Mouse (Mus musculus): ENCODE measurements around the gene Hist1h2ap. TPM values are rescaled to one million over a fixed set of nuclear protein-coding genes. Genes with fewer than 3 reads are reported as not detected.
"Not testable (repeated sequence)": the region's sequence is repeated elsewhere in the genome, so short reads cannot be mapped to it uniquely, and the experiment has no call there.

Gene Hist1h2ap
- polyA plus RNA-seq (2015; fragmentation: Nextera tagmentation; extraction: Ambion mirVana) = 2,281 and 2,496 TPM in 2 replicates

DNA sequence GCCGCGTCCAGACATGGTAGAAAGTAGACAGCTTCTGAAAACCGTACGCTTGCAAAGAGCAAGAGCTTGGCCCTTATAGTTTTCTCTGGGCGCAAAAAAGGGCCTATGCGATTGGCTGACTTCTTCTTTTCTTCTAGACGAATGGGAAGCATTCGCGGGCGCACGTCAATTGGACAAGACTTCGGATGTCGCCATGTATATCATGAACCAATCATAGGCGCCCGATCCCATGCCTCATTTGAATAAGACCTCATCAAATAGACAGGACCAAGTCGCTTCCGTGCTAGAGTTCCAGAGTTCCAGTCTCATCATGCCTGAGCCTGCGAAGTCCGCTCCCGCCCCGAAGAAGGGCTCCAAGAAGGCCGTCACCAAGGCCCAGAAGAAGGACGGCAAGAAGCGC, at the start of gene Hist1h2ap, which contains the start of gene Hist1h2br:
Gene Hist1h2ap, minus strand, starts transcription at position 47 of the 400 bp plus-strand sequence.
Gene Hist1h2br, plus strand, starts transcription at position 283 of the 400 bp plus-strand sequence.
- H3K9me3 ChIP-seq (replicated peaks; ENCODE audit: low read length); H3K4me2 ChIP-seq (ENCODE audit: low read length); H3K4me3 ChIP-seq (replicated peaks; ENCODE audit: low read depth, low read length); DNase-seq (ENCODE audit: low spot score); H3K27me3 ChIP-seq (ENCODE audit: insufficient read depth, low read length); H3K36me3 ChIP-seq (ENCODE audit: insufficient read depth, low read length); H3K4me1 ChIP-seq (replicated peaks; ENCODE audit: insufficient read depth, low read length); H3K9ac ChIP-seq (ENCODE audit: low read depth, low read length); H3K27ac ChIP-seq: not testable (repeated sequence)
- ATAC-seq (replicated peaks; ENCODE audit: low FRiP score, low read depth) = peak; percentile 93
- no CpG with 5 or more reads among the region's 24 CpGs for WGBS

DNA sequence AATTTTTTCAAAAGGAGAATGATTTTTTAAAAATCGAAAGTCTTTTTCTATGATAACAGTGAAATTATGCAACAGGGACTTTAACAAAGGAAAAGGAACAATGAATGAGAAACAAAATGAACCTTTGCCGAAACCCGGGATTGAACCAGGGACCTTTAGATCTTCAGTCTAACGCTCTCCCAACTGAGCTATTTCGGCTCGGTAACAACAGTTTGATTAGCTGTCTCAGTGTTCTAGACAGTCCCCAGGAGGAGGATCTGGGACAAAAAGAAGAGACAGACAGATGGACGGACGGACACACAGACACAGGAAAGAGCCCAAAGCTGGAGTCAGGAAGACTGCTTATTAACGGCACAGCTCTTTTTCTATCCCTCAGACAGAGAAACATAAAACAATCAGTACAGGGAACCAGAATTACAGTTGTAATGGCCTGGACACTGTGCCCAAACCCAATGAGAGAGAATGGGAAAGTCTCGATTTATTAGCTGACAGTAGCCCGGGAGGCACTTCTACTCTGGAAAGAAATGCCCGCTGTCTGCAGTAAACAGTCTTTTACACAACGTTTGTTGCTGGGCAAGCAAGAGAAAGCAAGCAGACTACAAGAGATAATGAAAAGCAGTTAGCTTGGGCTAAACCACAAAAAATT, 49.6 kb upstream of the Hist1h2ap start:
- DNase-seq (ENCODE audit: low spot score) = peak; percentile 55
- H3K4me1 ChIP-seq (replicated peaks; ENCODE audit: insufficient read depth, low read length) = no peaks in the 10 kb centered on the region
- WGBS = 2% methylated on average over 13 of the region's 13 CpGs
- H3K27me3 ChIP-seq (ENCODE audit: insufficient read depth, low read length) = no peaks in the 10 kb centered on the region
- no peaks in the 10 kb centered on the region for H3K9me3 ChIP-seq (replicated peaks; ENCODE audit: low read length)
- no peak overlapping the region for H3K27ac ChIP-seq
- no peak overlapping the region for H3K9ac ChIP-seq (ENCODE audit: low read depth, low read length)
- peak overlapping the region; percentile 30 for H3K4me3 ChIP-seq (replicated peaks; ENCODE audit: low read depth, low read length)
- ATAC-seq (replicated peaks; ENCODE audit: low FRiP score, low read depth) = peak; percentile 61; the same call in 1 of the 2 replicates
- no peak for TF ChIP-seq CTCF (IDR thresholded peaks at IDR 0.05; ENCODE audit: low read depth)
- peak overlapping the region; percentile 50 for H3K4me2 ChIP-seq (ENCODE audit: low read length)
- H3K36me3 ChIP-seq (ENCODE audit: insufficient read depth, low read length) = no peaks in the 10 kb centered on the region

DNA sequence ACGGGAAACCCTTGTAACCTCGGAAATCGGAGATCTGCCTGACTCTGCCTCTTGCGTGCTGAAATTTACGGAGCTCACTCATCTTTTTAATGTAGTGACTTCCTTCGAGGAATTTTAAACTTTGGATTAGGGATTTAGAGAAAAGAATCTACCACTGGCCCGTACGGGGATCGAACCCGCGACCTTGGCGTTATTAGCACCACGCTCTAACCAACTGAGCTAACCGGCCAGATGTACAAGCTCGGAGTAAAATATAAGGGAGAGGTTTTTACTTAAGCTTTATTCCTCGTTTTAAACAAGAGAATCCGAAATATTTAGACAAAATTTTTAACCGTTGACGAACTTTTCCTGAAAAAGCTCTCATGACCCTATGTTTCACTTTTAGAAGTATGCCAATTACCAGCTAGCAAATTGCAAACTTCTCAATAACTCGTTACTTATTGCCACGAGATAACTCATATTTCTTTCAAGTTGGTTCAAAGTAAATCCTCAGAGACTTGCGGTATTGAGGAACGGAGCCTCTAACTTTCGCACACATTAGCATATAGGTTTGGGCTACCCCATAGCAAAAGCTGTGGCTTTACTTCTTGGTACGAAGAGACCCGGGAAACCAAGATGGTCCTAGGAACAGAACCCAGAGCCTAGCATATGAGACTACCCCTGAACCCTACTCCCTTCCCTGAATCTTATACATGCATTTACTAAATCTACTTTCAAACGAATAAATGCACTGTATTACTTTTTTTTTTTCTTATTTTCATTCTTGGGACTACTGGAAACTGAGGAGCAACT, 48.8 kb upstream of the Hist1h2ap start:
- no peaks in the 10 kb centered on the region for H3K9me3 ChIP-seq (replicated peaks; ENCODE audit: low read length)
- ATAC-seq (replicated peaks; ENCODE audit: low FRiP score, low read depth) (0 out of 2 replicates have a peak, but pooled peaks have one; percentile 25), DNase-seq (ENCODE audit: low spot score) (peak; percentile 13)
- peak overlapping the region; percentile 50 for H3K4me2 ChIP-seq (ENCODE audit: low read length)
- no peaks in the 10 kb centered on the region for H3K36me3 ChIP-seq (ENCODE audit: insufficient read depth, low read length)
- 5% methylated on average over 27 of the region's 27 CpGs for WGBS
- H3K27me3 ChIP-seq (ENCODE audit: insufficient read depth, low read length) = no peaks in the 10 kb centered on the region
- no peak overlapping the region for H3K27ac ChIP-seq
- peak overlapping the region; percentile 30 for H3K4me3 ChIP-seq (replicated peaks; ENCODE audit: low read depth, low read length)
- no peaks in the 10 kb centered on the region for H3K4me1 ChIP-seq (replicated peaks; ENCODE audit: insufficient read depth, low read length)
- H3K9ac ChIP-seq (ENCODE audit: low read depth, low read length) = 0 out of 2 replicates have a peak overlapping the region, but pooled peaks have one; percentile 8
- no peak for TF ChIP-seq CTCF (IDR thresholded peaks at IDR 0.05; ENCODE audit: low read depth)

DNA sequence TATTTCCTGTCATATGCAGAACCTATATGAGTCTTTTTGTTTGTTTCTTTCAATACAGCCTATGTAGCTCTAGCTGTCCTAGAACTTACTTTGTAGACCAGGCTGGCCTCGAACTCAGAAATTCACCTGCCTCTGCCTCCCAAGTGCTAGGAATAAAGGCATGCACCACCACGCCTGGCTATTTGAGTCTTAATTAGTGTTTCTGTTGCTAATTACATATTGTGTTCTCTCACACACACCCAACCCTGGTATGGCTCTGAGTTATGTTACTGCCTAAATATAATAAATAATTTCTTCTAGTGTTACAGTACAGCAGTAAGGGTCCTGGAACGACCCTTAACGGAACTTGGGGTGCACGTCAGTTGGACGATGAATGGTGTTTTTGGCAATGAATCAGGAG, 47.4 kb upstream of the Hist1h2ap start:
- DNase-seq (ENCODE audit: low spot score) (no peak), ATAC-seq (replicated peaks; ENCODE audit: low FRiP score, low read depth) (no peak)
- no peaks in the 10 kb centered on the region for H3K27me3 ChIP-seq (ENCODE audit: insufficient read depth, low read length)
- H3K36me3 ChIP-seq (ENCODE audit: insufficient read depth, low read length) = no peaks in the 10 kb centered on the region
- H3K4me3 ChIP-seq (replicated peaks; ENCODE audit: low read depth, low read length) = no peak overlapping the region
- 80% methylated on average over 6 of the region's 6 CpGs for WGBS
- no peak overlapping the region for H3K4me2 ChIP-seq (ENCODE audit: low read length)
- no peak overlapping the region for H3K27ac ChIP-seq
- H3K9me3 ChIP-seq (replicated peaks; ENCODE audit: low read length) = no peaks in the 10 kb centered on the region
- no peaks in the 10 kb centered on the region for H3K4me1 ChIP-seq (replicated peaks; ENCODE audit: insufficient read depth, low read length)
- no peak overlapping the region for H3K9ac ChIP-seq (ENCODE audit: low read depth, low read length)
- TF ChIP-seq CTCF (IDR thresholded peaks at IDR 0.05; ENCODE audit: low read depth) = no peak

DNA sequence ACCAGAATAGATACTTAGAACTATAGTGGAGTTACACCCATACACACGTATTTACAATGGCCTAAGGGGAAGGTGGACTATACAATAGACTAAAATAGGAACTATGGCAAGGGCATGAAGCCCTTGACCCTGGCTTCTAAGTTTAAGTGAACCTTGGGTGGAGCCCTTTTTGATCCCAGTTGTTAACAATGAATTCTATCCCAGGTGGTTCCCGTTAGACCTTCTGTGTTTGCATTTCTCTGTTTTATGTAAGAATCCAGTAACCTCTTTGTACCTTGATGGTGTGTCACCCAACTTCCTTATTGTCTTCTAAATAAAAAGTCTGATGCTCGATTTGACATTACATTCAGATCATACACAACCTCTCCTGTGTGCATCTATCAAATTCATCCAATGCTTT, 32.2 kb upstream of the Hist1h2ap start:
- not testable (repeated sequence) for H3K27me3 ChIP-seq (ENCODE audit: insufficient read depth, low read length); DNase-seq (ENCODE audit: low spot score); H3K4me2 ChIP-seq (ENCODE audit: low read length); H3K4me1 ChIP-seq (replicated peaks; ENCODE audit: insufficient read depth, low read length); H3K36me3 ChIP-seq (ENCODE audit: insufficient read depth, low read length); H3K4me3 ChIP-seq (replicated peaks; ENCODE audit: low read depth, low read length); H3K9me3 ChIP-seq (replicated peaks; ENCODE audit: low read length); ATAC-seq (replicated peaks; ENCODE audit: low FRiP score, low read depth); H3K27ac ChIP-seq; H3K9ac ChIP-seq (ENCODE audit: low read depth, low read length)
- WGBS = 71% methylated on average over 3 of the region's 3 CpGs

DNA sequence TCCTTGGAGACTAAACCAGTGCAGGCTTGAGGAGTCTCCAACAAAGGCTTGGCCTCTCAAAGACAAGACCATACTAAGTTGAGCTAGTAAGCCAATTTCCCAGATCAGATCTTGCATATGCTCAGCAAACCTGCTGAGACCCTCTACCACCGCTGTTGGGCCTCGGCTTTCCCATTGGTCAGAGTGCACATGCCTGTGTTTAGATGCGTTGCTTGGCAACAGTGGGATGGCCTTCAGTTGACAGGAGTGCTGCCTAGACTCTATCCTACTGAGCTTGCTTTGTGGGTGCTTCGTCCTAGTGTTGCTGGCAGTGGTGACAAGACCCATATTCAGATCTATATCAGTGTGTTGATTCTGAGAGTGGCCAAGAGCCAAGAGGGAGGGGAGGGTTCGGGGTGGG, 28.3 kb upstream of the Hist1h2ap start:
- Histone ChIP-seq H3K9me3 (replicated peaks; ENCODE audit: low read length) (no peaks in the 10 kb centered on the region), H3K27ac (no peak overlapping the region), H3K27me3 (ENCODE audit: insufficient read depth, low read length) (no peaks in the 10 kb centered on the region), H3K4me1 (replicated peaks; ENCODE audit: insufficient read depth, low read length) (no peaks in the 10 kb centered on the region), H3K36me3 (ENCODE audit: insufficient read depth, low read length) (no peaks in the 10 kb centered on the region), H3K4me3 (replicated peaks; ENCODE audit: low read depth, low read length) (no peak overlapping the region), H3K4me2 (ENCODE audit: low read length) (no peak overlapping the region), H3K9ac (ENCODE audit: low read depth, low read length) (no peak overlapping the region)
- ATAC-seq (replicated peaks; ENCODE audit: low FRiP score, low read depth) (no peak), DNase-seq (ENCODE audit: low spot score) (no peak)
- 22% methylated on average over 5 of the region's 5 CpGs for WGBS
- TF ChIP-seq CTCF (IDR thresholded peaks at IDR 0.05; ENCODE audit: low read depth) = no peak
